Mouse (Mus musculus) bone marrow macrophage, adult 2 months (primary cell): ENCODE measurements at regions not wholly inside any gene's neighbourhood (a gene's known extent, or its start where the extent isn't known, plus 50 kb on each side); places are given as distances from the start of the nearest gene placed in this dataset.

Experiments
- CTCF ChIP-seq: IDR thresholded peaks from 2 replicates; pipeline ENCODE4 v1.5.1; 2012; ENCODE audit warnings: low read depth, mild to moderate bottlenecking, low read length, moderate library complexity
- POLR2A ChIP-seq: IDR thresholded peaks from 2 replicates; pipeline ENCODE4 v1.6.1; 2012; ENCODE audit warnings: mild to moderate bottlenecking, low read depth, low read length, borderline replicate concordance

GRCm38 (mm10) chr6:41176034-41176433, 126.0 kb upstream of the Try4 start:
- TF ChIP-seq POLR2A (no peak), CTCF (no peak)
